Mouse (Mus musculus) CH12.LX (cell line): ENCODE data around the gene Fam69b.

Experiments
- GABPA ChIP-seq: IDR thresholded peaks from 2 replicates; pipeline ENCODE4 v1.6.1; 2012; ENCODE audit warnings: low read depth, low read length, improper control_type of control experiment, inconsistent platforms; ENCODE audit not compliant: insufficient replicate concordance
- MAX ChIP-seq: IDR thresholded peaks from 2 replicates; pipeline ENCODE4 v1.6.1; 2011; ENCODE audit warnings: low read length, improper control_type of control experiment

GRCm38 (mm10) chr2:26638572-26638971 lies 10.3 kb downstream of the Fam69b start:
- no peak for TF ChIP-seq MAX
- TF ChIP-seq GABPA, result no peak
